Mouse (Mus musculus) splenic B cell, adult 2 months (primary cell): ENCODE results near the gene Rnf214.

Experiments used
- DNase-seq: peaks from one replicate; pipeline ENCODE4 v3.0.0-alpha.2; 2011; ENCODE audit warnings: low read depth, low spot score
- H3K27me3 ChIP-seq: 2 replicates; pipeline ENCODE4 v1.6.1; 2012; ENCODE audit warnings: mild to moderate bottlenecking, low read length, moderate library complexity, mixed read lengths; ENCODE audit not compliant: control insufficient read depth, poor library complexity, insufficient read depth, severe bottlenecking
- H3K36me3 ChIP-seq: 2 replicates; pipeline ENCODE4 v1.6.1; 2012; ENCODE audit warnings: mild to moderate bottlenecking, low read length, moderate library complexity, mixed read lengths; ENCODE audit not compliant: control insufficient read depth, poor library complexity, insufficient read depth, severe bottlenecking

Gene Rnf214

DNA sequence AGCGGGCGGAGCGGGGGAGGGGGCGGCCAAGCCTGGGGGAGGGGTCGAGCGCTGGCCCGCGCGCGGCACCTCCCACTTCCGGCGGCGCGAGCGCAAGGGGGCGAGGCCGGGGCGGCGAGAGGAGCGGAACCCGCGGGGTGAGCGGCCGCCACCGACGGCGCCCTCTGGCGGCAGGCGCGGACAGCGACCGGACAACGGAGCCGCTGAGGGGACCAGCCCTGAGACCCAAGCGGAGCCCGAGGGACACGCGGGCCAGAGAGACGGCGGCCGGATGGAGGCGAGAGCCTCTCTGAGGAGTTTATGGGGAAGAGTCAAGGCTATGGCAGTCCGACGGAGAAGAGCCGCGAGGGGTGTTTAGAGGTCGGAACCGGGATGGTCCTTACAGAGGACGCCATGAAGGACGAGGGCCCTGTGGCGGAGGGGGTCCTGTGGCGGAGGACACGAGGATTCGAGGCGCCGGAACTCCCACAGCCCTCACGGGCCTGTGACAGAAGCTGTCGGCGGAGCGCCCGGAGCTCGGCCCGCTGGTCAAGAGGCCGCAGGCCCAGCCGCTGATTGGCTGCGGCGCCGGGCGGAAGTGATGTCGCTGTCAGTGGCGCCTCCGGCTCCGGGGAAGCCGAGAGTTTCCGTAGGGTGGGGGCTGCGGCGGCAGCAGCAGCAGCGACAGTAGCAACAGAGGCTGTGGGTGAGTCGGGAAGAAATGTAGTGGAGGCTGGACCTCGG, at the start of gene Rnf214, which contains the start of gene Pcsk7:
Gene Rnf214 (minus strand): TSS at position 557 of the 723 bp plus-strand sequence.
Gene Pcsk7 (plus strand): TSS at position 143 of the 723 bp plus-strand sequence.
- Histone ChIP-seq H3K36me3 (no peaks in the 10 kb centered on the region), H3K27me3 (no peaks in the 10 kb centered on the region)
- peak; percentile 91 for DNase-seq

DNA sequence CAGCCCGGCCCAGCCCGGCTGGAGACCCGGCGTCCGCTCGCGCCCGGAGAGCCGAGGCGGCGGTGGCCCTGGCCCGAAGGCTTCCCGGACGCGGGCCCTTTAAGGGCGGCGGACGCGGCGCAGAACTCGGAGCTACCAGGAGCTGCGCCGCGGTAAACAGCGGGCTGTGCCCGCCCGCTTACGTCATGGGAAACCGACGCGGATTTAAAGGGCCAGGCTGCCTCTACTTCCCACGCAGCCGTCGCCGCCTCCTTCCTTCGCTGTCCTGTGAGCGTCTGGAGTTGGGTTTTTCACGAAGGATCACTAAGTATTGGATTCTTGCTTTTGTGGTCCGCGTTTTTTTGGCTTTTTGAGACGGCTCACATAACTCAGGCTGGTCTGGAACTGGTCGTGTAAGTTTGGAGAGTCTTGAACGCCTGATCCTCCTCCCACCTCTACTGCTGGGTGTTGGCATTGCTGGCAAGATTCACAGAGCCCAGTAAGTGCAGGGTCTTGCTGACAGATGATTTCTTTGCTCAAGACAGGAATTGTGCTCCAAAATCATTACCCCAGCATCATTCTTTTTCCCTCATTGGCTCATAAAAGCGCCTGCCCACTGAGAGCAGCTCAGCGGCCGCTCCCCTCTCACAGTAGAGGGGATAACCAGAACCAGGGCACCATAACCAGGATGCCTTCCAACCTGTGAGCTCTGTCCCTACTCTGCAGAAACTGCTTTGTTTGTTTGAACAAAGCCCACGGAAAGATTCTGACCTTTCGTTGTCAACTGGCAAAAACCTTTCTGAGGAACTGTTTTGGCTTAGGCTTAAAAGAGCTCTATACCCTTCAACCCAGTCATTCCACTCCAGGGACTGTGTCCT, 48.6 kb upstream of the Rnf214 start, which contains the start of gene Sidt2:
Gene Sidt2 (minus strand): TSS at position 152 of the 857 bp plus-strand sequence.
- peak; percentile 90 for DNase-seq
- peaks cover 4% of the 10 kb centered on the region; the same call in 1 of the 2 replicates for H3K36me3 ChIP-seq
- H3K27me3 ChIP-seq = no peaks in the 10 kb centered on the region

- peaks cover 4% of the 10 kb centered on the region for H3K36me3 ChIP-seq
- no peaks in the 10 kb centered on the region for H3K27me3 ChIP-seq
- DNase-seq = peak; percentile 66
These were observed 47.8 kb upstream of the Rnf214 start for GRCm38 (mm10) chr9:45954294-45955106.

- Histone ChIP-seq H3K27me3 (no peaks in the 10 kb centered on the region), H3K36me3 (peaks cover 7% of the 10 kb centered on the region)
- DNase-seq = no peak
These were observed 47.0 kb upstream of the Rnf214 start for GRCm38 (mm10) chr9:45953511-45954293.

- Histone ChIP-seq H3K27me3 (no peaks in the 10 kb centered on the region), H3K36me3 (peaks cover 7% of the 10 kb centered on the region)
- no peak for DNase-seq
These were observed 46.2 kb upstream of the Rnf214 start for GRCm38 (mm10) chr9:45952890-45953289.

- no peak for DNase-seq
- H3K36me3 ChIP-seq = peaks cover 7% of the 10 kb centered on the region
These were observed 45.3 kb upstream of the Rnf214 start for GRCm38 (mm10) chr9:45952057-45952456.

DNA sequence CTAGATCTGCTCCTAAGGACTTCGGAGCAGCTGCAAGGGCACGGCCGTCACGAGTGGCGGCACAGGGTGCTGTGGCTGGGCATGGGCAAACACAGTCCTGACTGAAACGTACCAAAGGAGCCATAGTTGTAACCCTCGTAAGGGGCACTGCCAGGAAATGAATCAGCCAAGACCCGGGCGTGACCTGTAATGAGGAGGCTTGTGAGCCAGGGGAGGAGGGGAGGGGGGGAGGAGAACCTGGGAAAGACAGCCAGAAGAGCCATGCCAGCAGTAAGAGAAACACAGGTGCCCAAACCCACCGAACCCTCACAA, 40.1 kb upstream of the Rnf214 start:
- Histone ChIP-seq H3K36me3 (peaks cover 15% of the 10 kb centered on the region), H3K27me3 (no peaks in the 10 kb centered on the region)
- no peak for DNase-seq

More at GRCm38 (mm10) chr9:45952057-45952456, 45.3 kb upstream of the Rnf214 start:
- H3K27me3 ChIP-seq = no peaks in the 10 kb centered on the region

DNA sequence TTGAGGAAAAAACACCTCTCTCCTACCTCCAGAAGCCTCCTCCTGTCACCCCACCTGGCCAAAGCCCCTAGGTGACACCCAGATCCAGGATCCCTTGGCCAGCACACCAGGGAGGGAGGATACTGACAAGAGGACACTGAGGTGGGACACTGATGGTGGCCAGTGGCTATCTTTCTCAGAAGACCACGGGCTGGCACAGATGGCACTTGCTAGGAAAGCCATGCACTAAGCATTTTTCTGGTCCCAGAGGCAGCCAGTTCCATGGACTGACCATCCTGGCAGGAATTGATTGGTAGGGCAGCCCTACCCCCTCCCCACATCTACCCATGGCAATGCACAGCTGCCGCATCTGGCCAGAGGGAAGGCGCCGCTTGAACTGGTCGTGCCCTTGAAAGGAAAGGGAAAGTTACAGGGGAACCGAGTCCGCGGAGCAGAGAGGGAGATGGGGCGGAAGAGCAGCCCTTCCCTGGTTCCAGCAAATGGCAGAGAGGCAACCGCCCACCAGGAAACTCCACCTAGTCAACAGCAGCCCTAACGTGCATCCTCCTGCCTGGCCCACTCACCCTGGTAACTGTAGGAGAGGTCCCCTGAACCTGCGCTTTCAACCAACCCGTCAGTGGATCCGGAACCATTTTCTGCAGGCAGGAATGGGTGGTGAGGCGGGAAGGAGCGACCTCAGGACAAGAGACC, 39.6 kb upstream of the Rnf214 start:
- no peak for DNase-seq
- H3K27me3 ChIP-seq = no peaks in the 10 kb centered on the region
- H3K36me3 ChIP-seq = peaks cover 19% of the 10 kb centered on the region

DNA sequence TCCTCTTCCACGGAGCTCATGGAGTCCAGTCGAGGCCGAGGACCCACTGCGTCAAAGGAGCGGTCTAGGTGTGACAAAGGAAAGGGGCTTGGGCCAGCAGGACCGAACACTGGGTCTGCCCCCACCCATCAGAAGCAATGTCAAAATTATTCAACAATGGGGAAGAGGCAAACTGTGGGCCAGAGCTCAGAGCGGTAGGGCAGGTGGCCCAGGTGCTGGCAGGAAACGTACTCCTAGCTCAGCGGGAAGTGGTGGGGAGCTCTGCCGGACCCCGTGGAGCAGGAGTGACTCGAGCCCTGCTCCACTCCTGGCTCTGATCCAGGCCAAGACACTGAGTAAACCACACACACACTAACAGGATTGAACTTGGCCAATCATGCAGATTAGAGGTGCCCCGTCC, 39.0 kb upstream of the Rnf214 start:
- Histone ChIP-seq H3K36me3 (peaks cover 17% of the 10 kb centered on the region), H3K27me3 (no peaks in the 10 kb centered on the region)
- peak; percentile 38 for DNase-seq

DNA sequence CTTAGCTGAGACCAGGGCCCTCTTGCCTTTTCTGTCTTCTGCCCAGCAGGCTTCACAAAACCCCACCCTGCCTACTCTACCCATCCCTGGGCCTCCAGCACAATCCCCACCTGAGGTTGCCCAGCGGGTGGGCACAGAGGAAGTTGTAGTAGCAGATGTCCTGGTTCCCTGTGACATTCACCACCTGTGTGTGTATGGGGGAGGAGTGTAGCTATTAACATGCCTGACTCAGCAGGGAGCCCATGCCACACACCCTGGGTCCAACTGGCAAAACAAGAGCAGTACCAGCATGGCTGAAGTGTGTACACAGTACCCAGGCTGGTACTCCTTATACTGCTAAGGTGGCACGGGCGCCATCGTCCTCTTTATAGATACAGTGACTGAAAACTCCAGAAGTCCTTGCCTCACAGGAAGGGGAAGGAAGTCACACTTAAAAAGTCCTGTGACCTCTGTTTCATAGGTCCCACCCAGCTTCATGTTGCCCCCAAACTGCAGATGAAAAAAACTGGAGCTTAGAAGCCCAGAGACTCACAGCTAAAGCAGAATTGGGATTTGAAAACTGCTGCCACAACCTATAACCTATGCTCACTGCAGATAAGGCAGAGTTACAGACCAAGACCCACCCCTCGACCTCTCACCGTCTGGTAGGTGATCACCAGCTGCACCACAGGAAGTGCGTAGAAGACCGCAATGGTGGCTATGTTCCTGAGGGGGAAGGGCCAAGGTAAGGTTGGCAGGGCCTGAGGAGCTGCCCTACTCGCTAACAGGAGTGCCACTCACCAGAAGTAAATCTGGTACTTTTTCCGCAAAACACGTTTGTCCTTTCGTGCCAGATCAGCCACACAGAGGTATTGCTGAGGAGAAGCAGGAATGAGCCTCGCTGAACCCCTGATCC, 38.0 kb upstream of the Rnf214 start:
- DNase-seq = peak; percentile 93
- Histone ChIP-seq H3K27me3 (no peaks in the 10 kb centered on the region), H3K36me3 (peaks cover 17% of the 10 kb centered on the region)

DNA sequence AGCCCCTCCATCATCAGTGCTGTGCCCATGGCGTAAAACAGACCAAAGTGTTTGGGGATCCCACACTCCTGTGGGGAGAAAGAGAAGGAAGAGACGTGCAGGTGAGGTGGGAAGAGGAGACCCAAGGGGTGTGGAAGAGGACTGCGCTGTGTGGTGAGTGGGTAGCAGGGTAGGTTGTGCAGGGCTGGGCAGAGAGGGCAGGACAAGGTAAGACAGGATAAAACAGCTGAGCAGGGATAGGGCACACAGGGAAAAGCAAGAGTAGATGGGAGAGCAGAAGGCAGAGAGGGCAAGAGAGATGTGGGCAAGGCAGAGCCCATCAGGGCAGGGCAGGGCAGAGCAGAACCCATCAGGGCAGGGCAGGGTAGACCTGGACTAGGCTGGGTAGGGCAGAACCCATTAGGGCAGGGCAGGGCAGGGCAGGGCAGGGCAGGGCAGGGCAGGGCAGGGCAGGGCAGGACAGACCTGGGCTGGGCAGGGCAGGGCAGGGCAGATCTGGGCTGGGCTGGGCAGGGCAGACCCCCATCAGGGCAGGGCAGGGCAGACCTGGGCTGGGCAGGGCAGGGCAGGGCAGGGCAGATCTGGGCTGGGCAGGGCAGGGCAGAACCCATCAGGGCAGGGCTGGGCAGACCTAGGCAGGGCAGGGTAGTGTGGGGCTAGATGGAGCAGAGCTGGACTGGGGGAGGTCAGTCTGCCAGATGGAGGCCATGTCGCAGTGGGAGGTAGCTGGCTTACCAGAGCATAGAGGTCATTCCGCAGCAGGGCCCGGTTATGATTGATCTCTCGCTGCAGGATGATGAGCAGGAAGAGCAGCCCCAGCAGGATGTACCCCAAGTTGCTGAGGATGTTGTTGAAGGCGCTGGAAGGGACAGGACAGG, 37.2 kb upstream of the Rnf214 start:
- no peak for DNase-seq
- H3K36me3 ChIP-seq = peaks cover 16% of the 10 kb centered on the region

DNA sequence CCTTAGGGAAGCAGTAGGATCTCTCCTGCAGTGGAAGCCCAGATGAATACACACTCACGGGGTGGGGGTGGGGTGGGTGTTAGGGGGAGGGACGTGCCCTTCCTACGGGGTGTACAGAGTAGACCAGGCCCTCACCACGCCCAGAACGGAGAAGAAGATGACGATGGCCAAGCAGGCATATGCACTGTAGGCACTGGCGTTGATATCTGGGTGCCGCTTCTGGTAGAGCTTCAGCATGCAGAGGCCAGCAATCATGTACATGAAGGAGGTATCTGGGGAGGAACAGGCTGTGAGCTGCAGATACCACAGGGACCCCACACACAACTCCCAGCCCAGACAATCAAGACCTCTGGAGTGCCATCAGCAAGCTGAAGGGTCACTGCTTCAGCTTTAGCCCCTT, 36.2 kb upstream of the Rnf214 start:
- H3K36me3 ChIP-seq = peaks cover 20% of the 10 kb centered on the region
- H3K27me3 ChIP-seq = no peaks in the 10 kb centered on the region
- DNase-seq = no peak

More for the DNA sequence above, 37.2 kb upstream of the Rnf214 start:
- H3K27me3 ChIP-seq = no peaks in the 10 kb centered on the region
